Mouse (Mus musculus): ENCODE results near the gene Prr29.

DNA sequence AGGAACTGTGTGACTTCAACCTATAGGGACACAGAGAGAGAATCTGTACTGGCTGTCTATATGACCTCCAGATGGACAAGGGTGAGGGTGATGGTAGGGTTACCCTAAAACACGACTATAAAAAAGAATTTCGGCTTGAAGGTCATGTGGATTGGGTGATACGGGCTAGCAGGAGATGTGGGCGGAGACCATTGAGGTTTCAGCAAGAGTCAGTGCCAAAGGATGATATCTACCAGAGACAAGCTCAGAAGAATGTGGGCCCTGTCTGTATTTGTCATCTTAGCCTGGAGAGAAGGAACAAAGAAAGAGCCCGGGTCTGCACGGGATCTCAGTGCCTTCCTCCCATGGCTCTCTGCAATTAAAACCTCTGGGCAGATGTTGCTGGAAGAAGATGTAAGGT lies 15.5 kb upstream of the Prr29 start:
- TF ChIP-seq CTCF (IDR thresholded peaks at IDR 0.05) (no peak), EP300 (IDR thresholded peaks at IDR 0.05) (no peak)

Measured in lung, postnatal 0 days (tissue).